Mouse (Mus musculus): ENCODE measurements around the gene Ube2n.

Ube2n gene

DNA sequence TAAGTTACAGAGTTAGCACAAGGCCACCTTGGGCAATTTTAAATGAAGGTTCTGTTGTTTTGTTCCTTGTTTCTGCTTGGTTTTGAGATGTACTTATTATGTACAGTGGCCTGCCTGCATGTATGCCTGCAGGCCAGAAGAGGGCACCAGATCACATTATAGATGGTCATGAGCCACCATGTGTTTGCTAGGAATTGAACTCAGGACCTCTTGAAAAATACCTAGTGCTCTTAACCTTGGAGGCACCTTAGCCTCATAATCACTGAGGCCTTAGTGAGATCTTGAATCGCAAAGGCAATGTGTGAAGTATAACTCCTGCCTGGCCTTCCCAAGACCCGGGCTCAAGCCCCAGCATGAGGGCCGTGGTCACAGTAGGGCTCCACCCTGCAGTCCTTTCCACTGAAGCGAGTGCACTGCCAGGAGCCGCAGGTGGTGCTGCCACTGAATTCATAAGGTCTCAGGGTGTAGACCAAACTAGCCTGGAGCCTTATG is 42.4 kb downstream of the Ube2n start:
- intact Hi-C loops (cut with DNase I), result loop anchor here (5.0 to 10.0 kb wide), 2 partner anchors 220 to 477 kb away; no protein-coding TSS in a partner anchor

GRCm38 (mm10) chr10:95559426-95559825 is 44.5 kb downstream of the Ube2n start:
- intact Hi-C loops (cut with DNase I), result loop anchor here (5.0 to 10.0 kb wide), 2 partner anchors 218 to 475 kb away; no protein-coding TSS in a partner anchor

DNA sequence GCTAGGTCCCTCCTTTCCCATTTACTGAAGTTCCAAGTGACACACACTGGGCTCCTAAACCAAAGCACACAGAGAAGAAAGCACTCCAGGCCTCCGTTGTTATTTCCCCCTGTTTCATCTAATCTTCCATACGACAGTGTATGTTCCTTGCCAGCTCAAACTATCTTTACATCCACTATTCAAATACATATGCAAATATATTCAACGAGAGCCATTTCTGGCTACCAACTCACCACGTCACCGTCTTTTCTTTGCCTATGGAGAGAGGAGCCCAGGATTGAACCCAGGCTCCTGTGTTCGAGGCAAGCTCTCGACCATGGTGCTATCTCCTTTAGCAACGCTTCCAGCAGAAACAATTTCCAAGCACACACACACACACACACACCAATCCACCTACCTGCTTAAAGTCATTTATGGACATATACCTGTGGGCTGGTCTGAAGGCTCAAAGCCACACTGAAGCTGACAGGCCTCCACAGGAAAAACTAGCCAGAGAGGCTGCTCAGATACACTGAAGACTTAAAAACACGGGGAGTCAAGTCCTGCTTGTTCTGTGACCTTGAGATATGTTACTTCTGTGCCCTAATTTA is 45.5 kb downstream of the Ube2n start:
- intact Hi-C loops (cut with DNase I), result loop anchor here (5.0 to 10.0 kb wide), 2 partner anchors 82 to 144 kb away; no protein-coding TSS in a partner anchor

- intact Hi-C loops (cut with DNase I), result loop anchor here (5.0 to 10.0 kb wide), 2 partner anchors 81 to 143 kb away; no protein-coding TSS in a partner anchor
Observed at GRCm38 (mm10) chr10:95561616-95562015, 46.7 kb downstream of the Ube2n start.

GRCm38 (mm10) chr10:95562395-95562794 is 47.5 kb downstream of the Ube2n start:
- intact Hi-C loops (cut with DNase I), result loop anchor here (5.0 to 10.0 kb wide), 2 partner anchors 80 to 142 kb away; no protein-coding TSS in a partner anchor

DNA sequence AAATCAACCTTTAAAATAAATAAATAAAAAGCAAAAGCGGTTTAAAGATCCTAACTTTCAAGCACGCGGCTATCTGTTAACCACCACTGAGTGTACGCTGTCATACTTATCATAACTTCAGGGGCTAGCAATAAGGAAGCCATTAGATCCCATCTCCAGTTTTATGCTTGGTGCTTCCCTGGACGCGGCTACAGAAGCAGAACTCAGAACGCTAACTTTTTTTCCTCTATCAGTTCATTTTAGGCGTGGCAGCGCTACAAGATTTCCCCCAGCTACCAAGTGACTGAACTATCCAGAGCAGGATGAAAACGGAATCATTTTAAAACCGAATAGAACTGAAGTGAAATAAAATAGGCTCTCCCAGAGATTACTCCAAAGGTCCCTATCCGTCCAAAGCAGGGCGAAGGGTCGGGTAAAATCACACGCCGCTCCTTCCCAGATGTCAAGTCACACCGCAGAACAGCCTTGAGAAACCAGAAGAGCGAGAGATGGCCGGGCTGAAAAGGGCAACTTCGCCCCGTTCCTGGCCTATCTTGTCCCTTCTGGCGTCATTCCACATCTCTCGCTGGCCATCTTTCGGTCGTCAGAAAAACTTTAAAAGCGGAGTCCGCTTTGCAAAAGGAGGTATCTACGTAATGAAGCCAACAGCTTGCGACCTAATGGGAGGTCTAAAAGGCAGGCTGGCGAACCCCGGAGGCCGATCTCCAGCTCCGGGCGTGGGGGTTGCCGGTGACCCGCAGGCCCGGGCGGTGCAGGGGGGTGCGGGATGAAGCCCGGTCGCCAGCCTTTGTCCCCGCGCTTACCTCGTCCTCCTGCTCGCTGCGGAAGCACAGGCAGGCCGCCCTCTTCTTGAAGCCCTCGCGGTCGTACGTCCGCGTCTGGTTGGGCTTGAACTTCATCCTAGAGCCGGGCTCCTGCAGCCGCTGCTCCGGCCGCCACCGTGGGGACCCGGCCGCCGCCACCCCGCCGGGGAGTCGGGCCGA is 48.2 kb downstream of the Ube2n start:
- intact Hi-C loops (cut with DNase I), result loop anchor here (5.0 to 10.0 kb wide), 2 partner anchors 79 to 142 kb away; no protein-coding TSS in a partner anchor

- intact Hi-C loops (cut with DNase I), result loop anchor here (5.0 to 10.0 kb wide), 2 partner anchors 78 to 141 kb away; no protein-coding TSS in a partner anchor
Observed at GRCm38 (mm10) chr10:95563851-95564845, 49.2 kb downstream of the Ube2n start, which contains the start of gene Nudt4. Nudt4 (minus strand) TSS chr10:95564146.

- intact Hi-C loops (cut with DNase I), result loop anchor here (10.0 kb wide), 1 partner anchor 139 kb away; no protein-coding TSS in a partner anchor
Observed at GRCm38 (mm10) chr10:95565156-95565854, 50.4 kb downstream of the Ube2n start.

- intact Hi-C loops (cut with DNase I), result loop anchor here (10.0 kb wide), 1 partner anchor 138 kb away; no protein-coding TSS in a partner anchor
Observed at GRCm38 (mm10) chr10:95566786-95567185, 51.8 kb downstream of the Ube2n start.

- intact Hi-C loops (cut with DNase I), result loop anchor here (10.0 kb wide), 1 partner anchor 137 kb away; no protein-coding TSS in a partner anchor
Observed at GRCm38 (mm10) chr10:95567550-95567949, 52.6 kb downstream of the Ube2n start.

GRCm38 (mm10) chr10:95568016-95568415 is 53.1 kb downstream of the Ube2n start:
- intact Hi-C loops (cut with DNase I), result loop anchor here (10.0 kb wide), 1 partner anchor 137 kb away; no protein-coding TSS in a partner anchor

GRCm38 (mm10) chr10:95569441-95569840 is 54.5 kb downstream of the Ube2n start:
- intact Hi-C loops (cut with DNase I), result loop anchor here (10.0 kb wide), 1 partner anchor 135 kb away; no protein-coding TSS in a partner anchor

- intact Hi-C loops (cut with DNase I), result no loop called here
Observed at GRCm38 (mm10) chr10:95574994-95575393, 60.0 kb downstream of the Ube2n start.

- intact Hi-C loops (cut with DNase I), result no loop called here
Observed at GRCm38 (mm10) chr10:95575839-95576380, 61.0 kb downstream of the Ube2n start.

DNA sequence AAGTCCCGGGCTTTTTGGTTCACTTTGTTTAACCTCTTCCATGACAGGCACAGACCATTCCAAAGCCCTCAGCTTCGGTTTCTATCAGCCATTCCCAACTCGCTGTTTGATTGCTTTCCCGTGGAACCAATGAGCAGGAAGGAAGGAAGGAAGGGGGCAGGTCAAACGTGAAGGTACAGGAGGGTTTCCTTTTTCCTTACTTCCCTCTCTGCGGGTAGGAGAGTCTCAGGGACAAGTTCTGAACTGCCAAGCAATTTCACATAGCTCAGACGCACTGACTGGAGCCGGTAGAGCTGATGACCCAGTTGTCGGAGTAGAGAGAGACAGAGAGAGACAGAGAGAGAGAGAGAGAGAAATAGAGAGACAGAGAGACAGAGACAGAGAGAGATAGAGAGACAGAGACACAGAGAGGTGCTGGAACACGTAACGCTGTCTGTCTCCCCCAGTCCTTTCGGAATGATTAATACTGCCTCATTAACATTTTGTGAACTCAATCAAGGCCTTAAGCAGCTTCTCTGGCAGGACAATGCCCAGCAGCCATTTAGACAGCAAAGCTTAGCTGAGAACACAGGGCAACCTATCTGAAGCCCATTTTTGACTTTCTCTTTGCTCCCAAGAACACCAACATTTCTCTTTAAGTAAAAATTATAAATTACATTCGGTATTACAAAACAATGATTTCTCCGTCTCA is 62.1 kb downstream of the Ube2n start:
- intact Hi-C loops (cut with DNase I), result no loop called here

- intact Hi-C loops (cut with DNase I), result no loop called here
Observed at GRCm38 (mm10) chr10:95577567-95577950, 62.6 kb downstream of the Ube2n start.

DNA sequence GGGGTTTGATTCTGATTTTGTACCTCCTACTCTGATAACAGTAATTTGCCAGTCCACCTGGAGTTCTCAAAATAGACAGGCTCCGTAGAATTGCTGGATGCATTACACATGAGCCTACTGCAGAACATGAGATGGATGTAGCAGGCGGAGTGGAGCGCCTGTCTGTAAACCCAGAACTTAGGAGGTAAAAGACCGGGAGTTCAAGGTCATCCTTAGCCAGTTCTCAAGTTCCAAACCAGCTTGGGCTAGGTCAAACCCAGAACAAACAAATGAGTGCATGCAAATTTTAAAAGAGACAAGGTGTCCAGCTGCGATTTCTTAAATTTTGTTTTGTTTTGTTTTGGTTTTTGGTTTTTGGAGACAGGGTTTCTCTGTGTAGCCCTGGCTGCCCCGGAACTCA is 70.6 kb downstream of the Ube2n start:
- intact Hi-C loops (cut with DNase I), result no loop called here

GRCm38 (mm10) chr10:95587509-95588220 is 72.7 kb downstream of the Ube2n start:
- intact Hi-C loops (cut with DNase I), result no loop called here
